Mouse (Mus musculus): ENCODE data around the gene Eno3. TPM values are rescaled to one million over a fixed set of nuclear protein-coding genes. Genes with fewer than 3 reads are reported as not detected.
A peak's percentile ranks its signal among the peaks of the same experiment; 100 is the strongest.

The Eno3 gene
- polyA plus RNA-seq, 1 experiment, result 0.74 TPM

- TF ChIP-seq TAL1 (IDR thresholded peaks at IDR 0.05; ENCODE audit: low read length), result no peak
- no peak for TF ChIP-seq GATA1 (IDR thresholded peaks at IDR 0.05; ENCODE audit: low read length)
- Histone ChIP-seq H3K4me1 (ENCODE audit: control insufficient read depth) (peaks cover 30% of the 10 kb centered on the region), H3K9me3 (ENCODE audit: control insufficient read depth, low read length) (no peaks in the 10 kb centered on the region), H3K36me3 (ENCODE audit: control insufficient read depth) (peaks cover 34% of the 10 kb centered on the region), H3K4me3 (replicated peaks) (no peak overlapping the region), H3K27me3 (ENCODE audit: control insufficient read depth) (peaks cover 16% of the 10 kb centered on the region)
Measured at GRCm38 (mm10) chr11:70658942-70659341, 1.9 kb downstream of the Eno3 start.

- TF ChIP-seq GATA1 (IDR thresholded peaks at IDR 0.05; ENCODE audit: low read length) (no peak), TAL1 (IDR thresholded peaks at IDR 0.05; ENCODE audit: low read length) (no peak)
- Histone ChIP-seq H3K4me3 (replicated peaks) (no peak overlapping the region), H3K27me3 (ENCODE audit: control insufficient read depth) (peaks cover 15% of the 10 kb centered on the region), H3K4me1 (ENCODE audit: control insufficient read depth) (peaks cover 22% of the 10 kb centered on the region), H3K36me3 (ENCODE audit: control insufficient read depth) (peaks cover 50% of the 10 kb centered on the region), H3K9me3 (ENCODE audit: control insufficient read depth, low read length) (no peaks in the 10 kb centered on the region)
Measured at GRCm38 (mm10) chr11:70660571-70660970, 3.6 kb downstream of the Eno3 start.

DNA sequence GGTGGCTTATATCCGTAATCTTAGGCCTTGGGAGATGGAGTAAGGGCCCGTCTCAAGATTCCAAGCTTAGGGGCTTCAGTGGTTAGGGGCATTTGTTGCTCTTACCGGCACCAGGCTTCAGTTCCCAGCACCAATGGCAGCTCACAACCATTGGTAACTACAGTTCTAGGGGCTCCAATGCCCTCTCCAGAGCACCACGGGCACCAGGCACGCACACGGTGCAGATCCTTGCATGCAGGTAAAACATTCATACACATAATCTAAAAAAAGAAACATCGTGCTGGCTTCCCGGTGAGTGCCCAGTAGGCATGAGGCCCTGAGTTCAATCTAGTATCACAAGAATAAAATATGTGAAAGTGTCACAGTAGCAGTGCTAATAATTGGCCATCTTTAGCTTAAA lies 6.1 kb downstream of the Eno3 start:
- Histone ChIP-seq H3K4me1 (ENCODE audit: control insufficient read depth) (peaks cover 23% of the 10 kb centered on the region), H3K36me3 (ENCODE audit: control insufficient read depth) (peaks cover 67% of the 10 kb centered on the region), H3K4me3 (replicated peaks) (no peak overlapping the region), H3K27me3 (ENCODE audit: control insufficient read depth) (no peaks in the 10 kb centered on the region), H3K9me3 (ENCODE audit: control insufficient read depth, low read length) (no peaks in the 10 kb centered on the region)
- TF ChIP-seq GATA1 (IDR thresholded peaks at IDR 0.05; ENCODE audit: low read length) (no peak), TAL1 (IDR thresholded peaks at IDR 0.05; ENCODE audit: low read length) (no peak)

- peaks cover 67% of the 10 kb centered on the region for H3K36me3 ChIP-seq (ENCODE audit: control insufficient read depth)
- no peak for TF ChIP-seq GATA1 (IDR thresholded peaks at IDR 0.05; ENCODE audit: low read length)
- TF ChIP-seq TAL1 (IDR thresholded peaks at IDR 0.05; ENCODE audit: low read length), result no peak
- peaks cover 27% of the 10 kb centered on the region for H3K4me1 ChIP-seq (ENCODE audit: control insufficient read depth)
- no peaks in the 10 kb centered on the region for H3K9me3 ChIP-seq (ENCODE audit: control insufficient read depth, low read length)
- no peak overlapping the region for H3K4me3 ChIP-seq (replicated peaks)
- H3K27me3 ChIP-seq (ENCODE audit: control insufficient read depth), result no peaks in the 10 kb centered on the region
Measured at GRCm38 (mm10) chr11:70663957-70664356, 7.0 kb downstream of the Eno3 start.

DNA sequence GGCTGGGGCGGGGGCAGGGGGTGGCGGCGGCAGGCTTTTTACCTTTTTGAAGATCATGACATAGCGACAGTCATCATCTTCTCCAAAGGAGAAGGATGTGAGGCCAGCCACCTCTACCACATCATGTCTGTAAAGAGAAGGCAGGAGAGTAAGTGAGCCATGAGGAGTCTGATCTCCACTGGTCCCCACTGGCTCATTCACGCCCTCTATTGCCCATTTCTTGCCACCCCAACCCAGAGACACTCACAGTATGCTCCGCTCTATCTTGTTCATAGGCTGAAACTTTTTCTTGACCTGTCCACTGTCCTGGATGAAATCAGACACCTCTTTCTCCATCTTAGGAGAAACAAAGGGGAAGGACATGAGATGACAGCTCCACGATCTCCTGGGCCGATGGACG lies 7.7 kb downstream of the Eno3 start:
- H3K4me3 ChIP-seq (replicated peaks), result no peak overlapping the region
- no peak for TF ChIP-seq TAL1 (IDR thresholded peaks at IDR 0.05; ENCODE audit: low read length)
- no peak for TF ChIP-seq GATA1 (IDR thresholded peaks at IDR 0.05; ENCODE audit: low read length)
- H3K27me3 ChIP-seq (ENCODE audit: control insufficient read depth), result no peaks in the 10 kb centered on the region
- H3K4me1 ChIP-seq (ENCODE audit: control insufficient read depth), result peaks cover 34% of the 10 kb centered on the region
- H3K36me3 ChIP-seq (ENCODE audit: control insufficient read depth), result peaks cover 67% of the 10 kb centered on the region
- H3K9me3 ChIP-seq (ENCODE audit: control insufficient read depth, low read length), result no peaks in the 10 kb centered on the region

DNA sequence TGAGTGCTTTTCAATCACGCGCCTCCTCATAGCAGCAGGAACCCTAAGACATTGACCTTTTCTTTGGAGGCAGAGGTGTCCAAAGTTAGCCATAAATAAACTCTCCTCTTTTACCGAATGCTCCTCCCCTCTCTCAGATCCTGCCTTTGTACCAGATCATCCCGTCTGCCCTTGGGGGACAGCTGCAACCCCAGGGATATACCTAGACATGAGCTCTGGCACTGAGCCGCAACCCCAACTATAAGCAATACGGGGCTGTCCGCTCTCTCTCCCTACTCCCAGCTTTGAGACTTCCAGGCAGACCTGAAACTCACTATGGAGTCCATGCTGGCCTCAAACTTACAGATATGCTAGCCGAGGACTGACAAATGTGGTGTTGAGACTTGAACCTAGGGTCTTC lies 9.7 kb downstream of the Eno3 start:
- no peak overlapping the region for H3K4me3 ChIP-seq (replicated peaks)
- TF ChIP-seq GATA1 (IDR thresholded peaks at IDR 0.05; ENCODE audit: low read length) (no peak), TAL1 (IDR thresholded peaks at IDR 0.05; ENCODE audit: low read length) (no peak)
- H3K27me3 ChIP-seq (ENCODE audit: control insufficient read depth), result no peaks in the 10 kb centered on the region
- H3K4me1 ChIP-seq (ENCODE audit: control insufficient read depth), result peaks cover 50% of the 10 kb centered on the region
- peaks cover 55% of the 10 kb centered on the region for H3K36me3 ChIP-seq (ENCODE audit: control insufficient read depth)
- H3K9me3 ChIP-seq (ENCODE audit: control insufficient read depth, low read length), result no peaks in the 10 kb centered on the region

DNA sequence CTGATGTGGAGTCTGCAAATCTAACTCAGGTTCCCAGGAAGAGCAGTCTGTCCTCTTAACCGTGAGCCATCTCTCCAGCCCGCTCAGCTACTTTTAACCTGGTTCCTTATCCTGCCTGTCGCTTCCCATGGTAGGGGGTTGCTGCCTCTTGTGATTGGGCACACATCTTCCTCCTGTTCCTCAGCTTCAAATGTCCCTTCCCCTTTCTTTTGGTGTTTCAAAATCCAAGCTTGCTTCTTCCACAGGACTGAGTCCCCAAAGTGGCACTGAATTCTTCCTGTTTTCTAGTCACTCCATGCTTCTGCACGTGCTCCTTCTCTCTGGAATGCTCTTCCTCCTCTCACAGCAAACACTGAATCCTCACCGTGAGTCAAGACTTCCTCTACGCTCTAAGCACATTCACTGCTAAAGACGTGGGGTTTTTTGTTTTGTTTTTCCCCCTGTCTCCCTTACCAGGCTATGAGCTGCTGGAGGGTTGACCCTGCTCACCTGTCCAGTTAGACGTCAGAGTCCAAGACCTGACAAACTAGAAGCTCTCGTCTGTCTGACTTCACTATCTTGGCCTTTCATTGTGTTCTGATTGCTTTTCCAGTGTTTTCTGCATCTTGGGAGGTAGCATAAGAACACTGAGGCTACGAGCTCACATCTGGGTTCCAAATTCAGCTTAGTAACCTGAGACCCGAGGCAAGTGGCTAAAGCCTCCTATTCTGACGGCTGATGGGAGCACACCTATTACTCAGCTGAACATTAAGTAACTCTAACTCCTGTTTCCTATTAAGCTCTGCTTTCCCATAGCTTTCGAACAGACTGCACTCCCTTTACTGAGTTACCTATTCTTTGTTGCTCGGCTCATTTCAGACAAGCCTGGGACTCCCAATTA lies 10.5 kb downstream of the Eno3 start:
- no peak for TF ChIP-seq TAL1 (IDR thresholded peaks at IDR 0.05; ENCODE audit: low read length)
- TF ChIP-seq GATA1 (IDR thresholded peaks at IDR 0.05; ENCODE audit: low read length), result no peak
- H3K36me3 ChIP-seq (ENCODE audit: control insufficient read depth), result peaks cover 49% of the 10 kb centered on the region
- peaks cover 55% of the 10 kb centered on the region for H3K4me1 ChIP-seq (ENCODE audit: control insufficient read depth)
- peak overlapping the region; percentile 90 for H3K4me3 ChIP-seq (replicated peaks)
- no peaks in the 10 kb centered on the region for H3K27me3 ChIP-seq (ENCODE audit: control insufficient read depth)
- H3K9me3 ChIP-seq (ENCODE audit: control insufficient read depth, low read length), result no peaks in the 10 kb centered on the region

DNA sequence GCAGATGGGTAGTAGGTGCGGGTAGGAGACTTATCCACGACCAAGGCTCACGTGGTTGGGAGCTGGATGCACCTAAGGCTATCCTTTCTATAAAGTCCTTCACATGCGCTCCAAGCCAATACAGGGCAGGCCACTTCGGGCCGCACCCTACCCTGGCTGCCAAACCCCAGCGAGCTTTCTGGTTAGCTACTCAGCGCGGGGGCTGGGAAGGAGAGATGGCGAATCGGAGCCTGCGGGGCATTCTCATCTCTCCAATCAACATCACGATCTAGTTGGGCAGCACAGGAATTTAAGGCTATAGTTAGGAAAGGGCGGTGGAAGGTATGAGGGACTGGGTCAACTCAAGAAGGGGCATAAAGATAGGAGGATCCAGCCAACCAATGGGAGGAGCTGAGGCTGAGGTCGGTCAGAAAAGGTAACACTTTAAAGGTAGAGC lies 11.4 kb downstream of the Eno3 start:
- peaks cover 55% of the 10 kb centered on the region for H3K4me1 ChIP-seq (ENCODE audit: control insufficient read depth)

GRCm38 (mm10) chr11:70668771-70669505 lies 11.9 kb downstream of the Eno3 start, which contains the start of gene Spag7:
Gene Spag7, minus strand, starts transcription at chr11:70669416.
- Histone ChIP-seq H3K4me1 (ENCODE audit: control insufficient read depth) (peaks cover 55% of the 10 kb centered on the region), H3K4me3 (replicated peaks) (peak within 1 kb of the TSS; percentile 90), H3K36me3 (ENCODE audit: control insufficient read depth) (peaks cover 38% of the 10 kb centered on the region), H3K27me3 (ENCODE audit: control insufficient read depth) (no peaks in the 10 kb centered on the region), H3K9me3 (ENCODE audit: control insufficient read depth, low read length) (no peaks in the 10 kb centered on the region)
- TF ChIP-seq TAL1 (IDR thresholded peaks at IDR 0.05; ENCODE audit: low read length) (no peak), GATA1 (IDR thresholded peaks at IDR 0.05; ENCODE audit: low read length) (no peak)

More for the DNA sequence above, 11.4 kb downstream of the Eno3 start:
- Histone ChIP-seq H3K9me3 (ENCODE audit: control insufficient read depth, low read length) (no peaks in the 10 kb centered on the region), H3K36me3 (ENCODE audit: control insufficient read depth) (peaks cover 41% of the 10 kb centered on the region), H3K4me3 (replicated peaks) (peak overlapping the region; percentile 90), H3K27me3 (ENCODE audit: control insufficient read depth) (no peaks in the 10 kb centered on the region)
- TF ChIP-seq GATA1 (IDR thresholded peaks at IDR 0.05; ENCODE audit: low read length) (no peak), TAL1 (IDR thresholded peaks at IDR 0.05; ENCODE audit: low read length) (no peak)

All from erythroblast, embryonic 14.5 days (primary cell).